Mouse (Mus musculus): ENCODE results near the gene Ror1. TPM values are rescaled to one million over a fixed set of nuclear protein-coding genes. Genes with fewer than 3 reads are reported as not detected.

Gene Ror1
- polyA plus RNA-seq, 1 experiment from 2014 or later = 0.37 TPM

GRCm38 (mm10) chr4:100393374-100394061 is 297.9 kb downstream of the Ror1 start:
- Histone ChIP-seq H3K4me3 (ENCODE audit: low read depth, low read length) (no peak overlapping the region), H3K9ac (ENCODE audit: low read depth, low read length) (no peak overlapping the region), H3K36me3 (ENCODE audit: control insufficient read depth, insufficient read depth) (no peaks in the 10 kb centered on the region), H3K9me3 (replicated peaks; ENCODE audit: control insufficient read depth, low read length) (no peaks in the 10 kb centered on the region), H3K4me2 (ENCODE audit: low read depth, low read length) (no peak overlapping the region), H3K27me3 (ENCODE audit: control insufficient read depth, insufficient read depth, low read depth, low read length) (no peaks in the 10 kb centered on the region), H3K4me1 (ENCODE audit: control insufficient read depth, low read depth, low read length) (no peaks in the 10 kb centered on the region), H3K27ac (ENCODE audit: low read length) (no peak overlapping the region)
- WGBS (ENCODE audit: insufficient replicate concordance) = 70% methylated on average over 12 of the region's 12 CpGs
- no peak for ATAC-seq (ENCODE audit: low read depth)

- no peak for ATAC-seq (ENCODE audit: low read depth)
- Histone ChIP-seq H3K4me2 (ENCODE audit: low read depth, low read length) (no peak overlapping the region), H3K9ac (ENCODE audit: low read depth, low read length) (no peak overlapping the region), H3K36me3 (ENCODE audit: control insufficient read depth, insufficient read depth) (no peaks in the 10 kb centered on the region), H3K9me3 (replicated peaks; ENCODE audit: control insufficient read depth, low read length) (no peaks in the 10 kb centered on the region), H3K27ac (ENCODE audit: low read length) (no peak overlapping the region), H3K27me3 (ENCODE audit: control insufficient read depth, insufficient read depth, low read depth, low read length) (no peaks in the 10 kb centered on the region), H3K4me3 (ENCODE audit: low read depth, low read length) (no peak overlapping the region), H3K4me1 (ENCODE audit: control insufficient read depth, low read depth, low read length) (no peaks in the 10 kb centered on the region)
- WGBS (ENCODE audit: insufficient replicate concordance) = 75% methylated on average over 4 of the region's 4 CpGs
These were observed 299.8 kb downstream of the Ror1 start for GRCm38 (mm10) chr4:100395407-100395806.

- Histone ChIP-seq H3K27me3 (ENCODE audit: control insufficient read depth, insufficient read depth, low read depth, low read length) (no peaks in the 10 kb centered on the region), H3K4me2 (ENCODE audit: low read depth, low read length) (no peak overlapping the region), H3K4me3 (ENCODE audit: low read depth, low read length) (no peak overlapping the region), H3K9me3 (replicated peaks; ENCODE audit: control insufficient read depth, low read length) (no peaks in the 10 kb centered on the region), H3K27ac (ENCODE audit: low read length) (no peak overlapping the region), H3K36me3 (ENCODE audit: control insufficient read depth, insufficient read depth) (no peaks in the 10 kb centered on the region), H3K4me1 (ENCODE audit: control insufficient read depth, low read depth, low read length) (no peaks in the 10 kb centered on the region; the same call in 1 of the 2 replicates), H3K9ac (ENCODE audit: low read depth, low read length) (no peak overlapping the region)
- ATAC-seq (ENCODE audit: low read depth) = no peak
- 36% methylated on average over 3 of the region's 3 CpGs for WGBS (ENCODE audit: insufficient replicate concordance)
These were observed 302.5 kb downstream of the Ror1 start for GRCm38 (mm10) chr4:100398079-100398478.

GRCm38 (mm10) chr4:100401078-100401477 is 305.5 kb downstream of the Ror1 start:
- Histone ChIP-seq H3K4me3 (ENCODE audit: low read depth, low read length) (no peak overlapping the region), H3K4me2 (ENCODE audit: low read depth, low read length) (no peak overlapping the region), H3K27me3 (ENCODE audit: control insufficient read depth, insufficient read depth, low read depth, low read length) (no peaks in the 10 kb centered on the region), H3K27ac (ENCODE audit: low read length) (no peak overlapping the region), H3K4me1 (ENCODE audit: control insufficient read depth, low read depth, low read length) (no peaks in the 10 kb centered on the region; the same call in 1 of the 2 replicates), H3K9me3 (replicated peaks; ENCODE audit: control insufficient read depth, low read length) (no peaks in the 10 kb centered on the region), H3K36me3 (ENCODE audit: control insufficient read depth, insufficient read depth) (no peaks in the 10 kb centered on the region), H3K9ac (ENCODE audit: low read depth, low read length) (no peak overlapping the region)
- 22% methylated on average over 3 of the region's 3 CpGs for WGBS (ENCODE audit: insufficient replicate concordance)
- ATAC-seq (ENCODE audit: low read depth) = no peak

- Histone ChIP-seq H3K4me2 (ENCODE audit: low read depth, low read length) (no peak overlapping the region), H3K9me3 (replicated peaks; ENCODE audit: control insufficient read depth, low read length) (no peaks in the 10 kb centered on the region), H3K4me1 (ENCODE audit: control insufficient read depth, low read depth, low read length) (no peaks in the 10 kb centered on the region; the same call in 1 of the 2 replicates), H3K9ac (ENCODE audit: low read depth, low read length) (no peak overlapping the region), H3K36me3 (ENCODE audit: control insufficient read depth, insufficient read depth) (no peaks in the 10 kb centered on the region), H3K27me3 (ENCODE audit: control insufficient read depth, insufficient read depth, low read depth, low read length) (no peaks in the 10 kb centered on the region), H3K4me3 (ENCODE audit: low read depth, low read length) (no peak overlapping the region), H3K27ac (ENCODE audit: low read length) (no peak overlapping the region)
- 56% methylated on average over 14 of the region's 14 CpGs for WGBS (ENCODE audit: insufficient replicate concordance)
- no peak for ATAC-seq (ENCODE audit: low read depth)
These were observed 306.2 kb downstream of the Ror1 start for GRCm38 (mm10) chr4:100401581-100402470.

- ATAC-seq (ENCODE audit: low read depth) = no peak
- WGBS (ENCODE audit: insufficient replicate concordance) = 27% methylated on average over 9 of the region's 9 CpGs
- Histone ChIP-seq H3K4me2 (ENCODE audit: low read depth, low read length) (no peak overlapping the region), H3K27me3 (ENCODE audit: control insufficient read depth, insufficient read depth, low read depth, low read length) (no peaks in the 10 kb centered on the region), H3K4me1 (ENCODE audit: control insufficient read depth, low read depth, low read length) (no peaks in the 10 kb centered on the region), H3K9me3 (replicated peaks; ENCODE audit: control insufficient read depth, low read length) (no peaks in the 10 kb centered on the region), H3K9ac (ENCODE audit: low read depth, low read length) (no peak overlapping the region), H3K36me3 (ENCODE audit: control insufficient read depth, insufficient read depth) (no peaks in the 10 kb centered on the region), H3K27ac (ENCODE audit: low read length) (no peak overlapping the region), H3K4me3 (ENCODE audit: low read depth, low read length) (no peak overlapping the region)
These were observed 311.8 kb downstream of the Ror1 start for GRCm38 (mm10) chr4:100407261-100407874.

GRCm38 (mm10) chr4:100409521-100409920 is 313.9 kb downstream of the Ror1 start:
- WGBS (ENCODE audit: insufficient replicate concordance) = 60% methylated on average over 8 of the region's 8 CpGs
- no peak for ATAC-seq (ENCODE audit: low read depth)
- H3K27ac ChIP-seq (ENCODE audit: low read length) = no peak overlapping the region
- no peak overlapping the region for H3K9ac ChIP-seq (ENCODE audit: low read depth, low read length)
- H3K4me2 ChIP-seq (ENCODE audit: low read depth, low read length) = no peak overlapping the region
- H3K9me3 ChIP-seq (replicated peaks; ENCODE audit: control insufficient read depth, low read length) = no peaks in the 10 kb centered on the region
- no peaks in the 10 kb centered on the region for H3K27me3 ChIP-seq (ENCODE audit: control insufficient read depth, insufficient read depth, low read depth, low read length)
- no peaks in the 10 kb centered on the region for H3K36me3 ChIP-seq (ENCODE audit: control insufficient read depth, insufficient read depth)
- H3K4me1 ChIP-seq (ENCODE audit: control insufficient read depth, low read depth, low read length) = no peaks in the 10 kb centered on the region
- no peak overlapping the region for H3K4me3 ChIP-seq (ENCODE audit: low read depth, low read length)

GRCm38 (mm10) chr4:100411841-100412539 is 316.4 kb downstream of the Ror1 start:
- Histone ChIP-seq H3K27me3 (ENCODE audit: control insufficient read depth, insufficient read depth, low read depth, low read length) (no peaks in the 10 kb centered on the region), H3K9me3 (replicated peaks; ENCODE audit: control insufficient read depth, low read length) (no peaks in the 10 kb centered on the region), H3K27ac (ENCODE audit: low read length) (no peak overlapping the region), H3K9ac (ENCODE audit: low read depth, low read length) (no peak overlapping the region), H3K36me3 (ENCODE audit: control insufficient read depth, insufficient read depth) (no peaks in the 10 kb centered on the region), H3K4me1 (ENCODE audit: control insufficient read depth, low read depth, low read length) (no peaks in the 10 kb centered on the region), H3K4me2 (ENCODE audit: low read depth, low read length) (no peak overlapping the region), H3K4me3 (ENCODE audit: low read depth, low read length) (no peak overlapping the region)
- 60% methylated on average over 13 of the region's 13 CpGs for WGBS (ENCODE audit: insufficient replicate concordance)
- ATAC-seq (ENCODE audit: low read depth) = no peak

Data from liver, embryonic 16.5 days (tissue).